Mouse (Mus musculus) adrenal gland, adult 2 months (tissue): ENCODE measurements at regions not wholly inside any gene's neighbourhood (a gene's known extent, or its start where the extent isn't known, plus 50 kb on each side); places are given as distances from the start of the nearest gene placed in this dataset.

Experiments
- DNase-seq: peaks from one replicate; pipeline ENCODE4 v3.0.0; 2021

DNA sequence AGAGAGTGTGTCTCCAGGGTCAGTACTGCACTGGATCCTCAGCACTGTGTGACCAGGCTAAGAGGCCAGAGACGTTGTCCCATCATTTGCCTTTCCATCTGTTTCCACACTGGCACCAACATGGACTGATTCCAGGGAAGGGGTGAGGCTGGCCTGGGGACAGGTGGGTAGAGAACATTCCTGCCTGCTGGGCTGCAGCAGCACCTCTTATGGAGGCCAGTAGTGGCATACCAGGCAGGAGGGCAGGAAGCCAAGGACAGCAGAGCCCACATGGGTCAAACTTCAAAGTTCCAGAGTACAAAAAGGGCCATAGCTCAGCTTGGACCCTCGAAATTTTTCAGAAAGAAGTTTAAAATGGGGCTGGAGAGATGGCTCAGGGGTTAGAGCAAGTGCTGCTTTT, 115.4 kb upstream of the Ercc6l2 start:
- DNase-seq = no peak

DNA sequence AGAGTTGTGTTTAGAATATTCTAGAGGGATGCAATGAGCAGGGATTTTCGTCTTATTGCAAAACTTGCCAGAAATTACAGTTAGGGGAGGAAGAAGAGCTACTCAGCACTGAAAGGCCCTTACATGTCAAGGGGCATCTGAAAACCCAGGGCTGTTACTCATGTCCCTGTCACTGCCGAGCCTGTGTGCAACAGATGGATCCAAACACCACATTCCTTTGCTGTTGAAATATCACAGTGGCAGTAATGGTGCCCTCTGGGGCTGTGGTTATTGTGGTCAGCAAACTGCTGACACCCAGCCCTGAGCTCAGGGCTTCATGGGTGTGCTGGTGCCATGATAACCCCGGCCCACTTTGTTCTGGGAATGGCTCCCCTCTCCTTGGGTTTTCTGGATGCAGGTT, 114.3 kb upstream of the Ercc6l2 start:
- no peak for DNase-seq

DNA sequence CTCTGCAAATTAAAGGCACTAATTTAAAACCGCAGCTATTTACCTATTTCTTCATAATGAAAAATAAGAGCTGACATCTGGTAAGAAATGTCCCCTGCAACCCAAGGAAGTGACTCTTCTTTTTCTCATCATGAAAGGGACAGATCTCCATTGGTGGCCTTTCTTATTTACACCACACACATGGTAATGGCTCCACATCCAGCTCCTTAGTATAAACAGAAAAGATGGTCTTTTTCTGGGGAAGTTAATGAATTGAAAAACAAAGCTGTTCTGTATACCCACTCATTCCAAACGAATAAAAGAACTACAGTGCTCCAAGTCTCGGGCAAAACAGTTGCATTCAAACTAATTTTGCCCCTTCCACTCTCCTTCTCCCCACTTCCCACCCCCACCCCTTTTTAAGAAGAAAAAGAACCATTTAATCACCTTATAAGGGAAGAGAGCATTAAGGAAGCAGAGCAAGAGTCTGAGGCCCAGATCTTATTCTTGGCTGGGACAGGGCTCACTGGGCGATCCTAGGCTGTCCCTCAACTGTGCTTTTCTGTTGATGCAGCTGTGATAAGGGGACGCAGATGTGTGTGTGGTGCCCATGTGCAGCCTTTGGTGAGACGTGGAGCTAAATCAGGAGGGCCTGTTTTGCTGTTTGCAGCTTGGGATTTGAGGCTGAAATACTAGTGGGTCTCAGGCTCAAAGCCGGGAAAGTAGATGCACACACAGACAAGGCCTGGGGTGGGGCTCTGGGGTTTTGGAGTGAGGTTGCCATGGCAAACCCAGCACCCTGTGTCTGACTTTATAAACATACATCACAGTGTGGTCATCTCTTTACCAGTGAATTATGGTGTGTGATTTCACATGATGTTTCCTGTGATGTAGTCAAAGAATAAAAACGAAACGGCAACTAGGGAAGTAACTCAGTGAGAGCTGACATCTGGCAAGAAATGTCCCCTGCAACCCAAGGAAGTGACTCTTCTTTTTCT, 113.6 kb upstream of the Ercc6l2 start:
- no peak for DNase-seq

DNA sequence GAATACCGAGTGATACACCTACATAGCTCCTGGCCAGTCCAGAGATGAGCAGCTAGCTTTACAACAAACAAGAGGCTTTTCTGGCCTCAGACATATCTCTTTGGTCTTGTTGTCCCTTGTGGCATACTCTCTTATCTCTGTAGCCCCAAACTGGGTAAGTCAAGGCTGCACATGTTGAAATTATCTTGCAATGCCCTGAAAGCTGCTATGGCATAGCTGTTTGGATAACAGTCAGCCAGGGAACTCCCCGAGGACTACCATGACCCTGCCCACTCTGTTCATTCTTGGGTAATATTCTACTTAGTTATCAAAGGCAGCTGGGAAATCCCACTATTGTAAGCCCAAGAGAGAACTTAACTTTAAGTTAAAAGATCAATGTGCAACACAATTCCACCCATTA, 106.5 kb upstream of the Ercc6l2 start:
- no peak for DNase-seq

DNA sequence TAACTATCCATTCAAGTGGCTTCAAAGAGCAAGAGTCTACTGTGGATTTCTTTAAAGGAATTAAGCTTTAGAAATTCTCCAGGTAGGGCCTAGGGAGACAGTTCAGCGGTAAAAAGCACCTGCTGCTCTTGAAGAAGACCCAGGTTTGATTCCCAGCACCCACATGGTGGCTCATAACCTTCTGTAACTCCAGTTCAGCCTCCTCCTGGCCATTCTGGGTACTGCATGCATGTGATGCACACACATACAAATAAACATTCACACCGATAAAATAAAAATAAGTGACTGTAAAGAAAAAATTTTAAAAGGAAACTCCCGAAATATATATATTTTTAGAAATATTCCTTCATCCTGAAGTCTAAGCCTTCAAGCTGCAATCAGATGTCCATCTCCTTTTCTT, 101.9 kb upstream of the Ercc6l2 start:
- DNase-seq = no peak

DNA sequence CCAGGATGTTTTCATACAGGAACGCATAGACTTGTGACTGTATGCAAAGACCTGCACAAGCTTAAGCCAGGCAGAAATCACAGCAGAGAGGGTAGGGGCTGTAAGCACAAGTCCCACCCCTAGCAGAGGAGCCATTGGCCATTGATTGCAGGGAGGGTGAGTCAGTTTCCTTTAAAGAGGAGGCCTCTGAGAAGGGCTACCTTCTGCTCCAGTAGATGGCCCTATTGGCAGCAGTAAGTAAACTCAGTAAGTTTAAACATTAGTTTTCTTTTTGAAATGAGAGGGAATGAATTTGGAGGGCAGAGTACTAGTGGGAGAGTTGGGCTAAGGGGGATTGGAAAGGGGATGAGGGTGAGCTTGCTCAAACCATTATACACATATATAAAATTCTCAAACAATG, 98.5 kb upstream of the Ercc6l2 start:
- DNase-seq = peak; percentile 42

DNA sequence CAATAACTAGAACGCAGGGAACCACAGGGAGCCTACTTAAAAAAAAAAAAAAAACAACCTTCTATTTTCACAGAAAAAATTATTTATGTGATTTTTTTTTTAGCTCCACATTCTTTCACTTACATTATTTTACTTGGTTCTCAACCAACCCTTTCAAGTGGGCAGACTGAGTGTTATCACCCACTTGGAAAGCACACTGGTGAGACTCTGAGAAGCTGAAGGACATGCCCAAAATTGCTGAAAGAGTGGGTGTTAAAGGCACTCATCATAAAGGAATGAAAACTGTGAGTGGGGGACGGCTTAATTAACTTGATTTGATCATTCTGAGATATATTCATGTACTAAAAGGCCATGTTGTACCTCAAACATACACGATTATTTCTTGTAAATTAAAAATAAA, 97.8 kb upstream of the Ercc6l2 start:
- no peak for DNase-seq

DNA sequence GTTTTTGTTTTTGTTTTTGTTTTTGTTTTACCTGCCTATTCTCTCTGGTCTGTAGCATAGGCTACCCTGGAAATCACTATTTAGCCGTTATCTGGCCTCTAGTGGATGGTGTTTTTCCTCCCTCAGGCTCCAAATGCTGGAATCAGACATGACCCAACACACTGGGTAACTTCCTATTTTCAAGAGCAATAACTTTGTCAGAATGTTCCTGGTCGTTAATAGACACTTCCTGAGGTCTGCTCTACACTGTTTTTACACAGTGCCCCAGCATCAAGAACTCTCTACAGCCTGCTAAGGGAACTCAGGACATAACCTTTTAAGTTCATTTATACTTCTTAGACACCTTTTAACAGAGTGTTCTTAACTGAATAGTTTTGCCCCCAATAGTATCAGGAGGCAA, 96.3 kb upstream of the Ercc6l2 start:
- no peak for DNase-seq

DNA sequence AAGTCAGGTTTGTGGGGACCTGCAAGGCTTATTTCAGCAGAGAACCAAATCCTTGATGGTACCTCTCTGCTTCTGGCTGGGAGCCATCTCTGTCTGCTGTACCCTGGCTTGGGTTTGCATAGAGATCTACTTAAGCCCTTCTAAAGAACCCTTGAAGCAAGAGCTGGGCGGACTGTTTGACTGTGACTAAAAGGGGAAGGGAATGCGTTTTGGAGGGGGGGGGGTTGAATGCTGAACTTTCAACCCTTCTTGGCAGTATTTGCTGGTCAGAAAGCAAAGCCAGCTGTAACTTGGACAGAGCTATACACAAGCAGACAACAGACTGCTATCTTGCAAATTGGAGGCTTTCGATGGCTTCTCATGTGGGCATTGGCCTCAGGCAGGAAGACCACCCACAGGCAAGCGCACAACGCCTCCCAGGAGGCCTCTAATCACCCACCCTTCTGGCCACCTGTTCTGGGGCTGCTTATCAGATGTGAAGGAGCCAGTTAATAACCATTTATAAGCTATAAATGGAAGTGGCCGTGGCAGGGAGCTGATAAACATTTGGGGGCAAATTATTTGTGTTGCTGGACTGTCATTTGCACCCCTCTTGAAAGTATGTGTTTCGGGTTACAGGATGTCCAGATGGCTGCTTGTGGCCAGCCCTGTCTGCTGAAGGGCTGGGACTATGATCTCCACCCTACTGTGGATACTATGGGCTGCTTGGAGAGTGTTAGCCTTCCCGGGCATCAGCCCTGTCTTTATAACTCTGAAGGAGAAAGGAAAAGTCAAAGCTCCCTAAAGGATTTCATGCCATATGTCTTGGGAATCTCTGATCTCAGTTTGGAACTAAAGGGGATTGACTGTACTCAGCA, 95.5 kb upstream of the Ercc6l2 start:
- DNase-seq = no peak

DNA sequence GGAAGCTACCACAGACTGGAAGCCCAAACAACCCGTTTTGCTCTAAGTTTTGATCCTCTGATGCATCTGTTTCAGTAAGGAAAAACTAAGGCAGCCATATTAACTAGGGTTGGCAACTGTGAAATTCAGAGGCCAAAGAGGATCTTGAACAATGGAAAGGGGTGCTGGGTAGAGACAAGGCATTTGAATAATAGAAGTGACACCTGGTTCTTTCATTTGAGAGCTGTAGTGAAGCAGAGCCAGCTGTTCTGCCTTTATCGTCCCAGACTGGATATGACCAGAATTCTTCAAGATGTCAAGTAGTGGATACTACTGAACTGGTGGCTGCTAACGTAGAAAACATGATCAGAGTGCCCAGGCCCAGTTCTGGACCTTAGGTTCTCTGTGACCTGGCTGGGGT, 94.4 kb upstream of the Ercc6l2 start:
- DNase-seq = no peak

DNA sequence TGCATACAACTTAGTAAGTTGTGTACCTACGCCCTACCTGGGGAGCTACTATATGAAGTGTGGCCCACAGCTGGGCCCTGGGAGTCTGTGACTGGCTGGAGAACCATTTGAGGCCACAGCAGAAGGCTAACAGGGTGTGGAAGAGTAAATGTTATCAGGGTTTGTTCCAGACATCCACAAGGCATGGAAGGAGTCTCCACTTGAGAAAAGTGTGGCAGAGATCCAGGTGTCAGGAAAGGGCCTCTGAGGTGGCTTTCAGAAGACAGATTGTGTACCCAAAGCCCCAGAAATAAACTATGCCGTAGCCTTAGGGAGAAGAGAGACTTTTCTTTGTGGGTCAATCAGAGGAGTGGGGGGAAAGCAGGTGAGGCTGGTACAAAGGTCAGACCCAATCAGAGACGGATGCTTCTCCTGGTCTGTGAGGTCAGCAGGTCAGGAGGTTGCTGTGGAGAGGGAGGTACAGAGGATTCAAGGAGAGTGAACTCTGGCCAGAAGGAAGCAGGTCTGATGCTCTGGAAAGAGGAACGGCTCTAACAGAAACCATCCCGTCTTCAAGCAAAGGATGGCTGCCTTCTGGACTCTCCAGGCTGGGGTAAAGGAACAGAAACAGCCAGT, 93.9 kb upstream of the Ercc6l2 start:
- no peak for DNase-seq

DNA sequence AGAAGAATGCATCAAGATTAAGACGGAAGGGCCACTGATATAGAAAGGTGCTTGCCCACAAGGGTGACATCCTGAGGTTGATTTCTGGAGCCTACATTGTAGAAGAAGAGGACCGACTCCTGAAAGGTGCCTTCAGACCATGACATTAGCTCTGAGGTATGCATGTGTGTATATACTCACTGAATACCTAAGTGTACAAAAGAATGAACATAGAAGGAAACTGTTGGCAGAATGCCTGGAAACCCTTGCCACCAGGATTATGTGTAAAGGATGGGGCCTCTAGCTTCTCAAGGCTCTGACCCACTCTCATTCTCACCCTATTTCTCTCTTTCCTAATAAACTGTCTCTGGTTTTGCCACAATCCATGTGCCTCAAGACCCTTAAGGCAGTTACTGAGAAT, 90.7 kb upstream of the Ercc6l2 start:
- no peak for DNase-seq

DNA sequence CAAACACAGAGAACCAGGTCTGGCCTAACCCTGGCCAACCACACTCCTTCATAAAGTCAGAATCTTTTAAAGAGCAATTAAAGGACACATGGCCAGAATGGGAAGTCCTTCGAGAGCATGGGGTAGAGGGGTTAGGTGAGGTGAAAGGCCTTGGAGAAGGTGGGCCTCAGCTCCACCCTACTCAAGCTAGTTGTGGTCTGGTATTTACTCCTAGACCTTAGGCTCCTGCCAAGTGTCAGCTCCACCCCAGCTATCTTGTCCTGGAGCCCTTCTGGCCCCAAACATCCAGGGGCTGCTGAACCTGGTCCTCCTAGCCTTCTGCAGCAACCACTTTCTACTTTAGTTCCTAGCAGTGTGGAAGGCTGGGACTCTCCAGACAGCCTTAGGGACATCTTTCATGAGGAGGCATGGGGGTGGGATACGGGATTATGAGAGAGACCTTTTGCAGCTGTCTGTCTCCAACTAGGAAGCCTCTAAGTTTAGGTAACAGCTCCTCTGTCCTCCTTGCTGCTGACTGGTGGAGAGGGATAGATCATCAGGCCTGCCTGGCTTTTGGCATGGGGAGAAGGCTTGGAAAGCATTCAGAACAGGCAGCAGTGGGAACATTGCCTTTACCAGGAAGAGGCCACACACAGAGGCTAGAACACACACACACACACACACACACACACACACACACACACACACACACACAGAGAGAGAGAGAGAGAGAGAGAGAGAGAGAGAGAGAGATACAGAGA, 90.0 kb upstream of the Ercc6l2 start:
- no peak for DNase-seq

DNA sequence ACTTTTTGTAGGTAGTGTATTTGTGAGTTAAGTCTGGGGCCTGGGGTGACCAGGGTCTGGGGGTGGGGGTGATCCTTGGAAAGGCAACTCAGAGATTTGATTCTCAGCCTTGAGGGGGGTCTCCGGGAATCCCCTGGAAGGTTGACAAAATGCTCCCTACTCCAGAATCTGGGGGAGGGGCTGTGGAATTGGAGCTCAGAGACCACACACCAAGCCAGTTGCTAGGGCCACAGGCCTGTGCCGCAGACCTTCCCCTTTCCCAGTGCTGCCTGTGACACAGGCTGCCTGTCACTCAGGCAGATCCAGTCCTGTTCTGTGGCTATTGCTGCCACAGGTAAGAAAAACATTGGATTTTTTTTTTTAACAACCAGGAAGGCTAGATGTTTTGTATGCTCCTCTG, 89.0 kb upstream of the Ercc6l2 start:
- no peak for DNase-seq

DNA sequence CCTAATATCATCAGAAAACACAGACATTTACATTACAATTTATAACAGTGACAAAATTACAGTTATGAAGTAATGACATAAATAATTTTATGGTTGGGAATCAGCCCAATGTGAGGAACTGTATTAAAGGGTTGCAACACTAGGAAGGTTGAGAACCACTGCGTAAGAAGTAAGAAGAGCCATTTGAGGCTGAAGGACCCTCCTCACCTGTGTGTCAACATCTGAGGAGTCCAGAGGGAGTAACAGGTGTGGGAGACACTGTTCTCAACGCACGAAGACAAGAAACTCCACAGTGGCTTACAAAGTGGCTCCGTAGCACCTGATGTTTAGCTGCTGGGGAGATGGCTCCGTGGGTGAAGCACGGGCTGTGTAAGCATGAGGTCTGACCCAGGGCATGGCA, 88.5 kb upstream of the Ercc6l2 start:
- DNase-seq = no peak

DNA sequence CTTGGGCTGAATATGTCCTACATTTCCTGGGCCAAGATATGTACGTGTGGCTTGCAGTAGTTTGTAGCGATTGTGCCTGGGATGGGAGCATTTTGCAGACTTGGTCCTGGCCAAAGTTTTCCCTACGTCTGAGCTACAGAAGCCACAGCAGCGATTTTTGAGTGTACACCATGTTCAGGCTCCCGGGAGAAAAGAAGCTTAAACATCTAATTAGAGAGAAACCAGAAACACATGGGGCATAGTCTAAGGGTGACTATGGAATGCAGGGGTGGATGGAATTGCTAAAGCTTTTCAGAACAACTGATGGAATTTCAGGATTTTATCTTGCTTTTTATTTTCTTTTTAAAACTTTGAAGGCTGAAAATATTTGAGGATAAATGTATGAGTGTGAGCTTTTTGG, 79.3 kb upstream of the Ercc6l2 start:
- DNase-seq = no peak

DNA sequence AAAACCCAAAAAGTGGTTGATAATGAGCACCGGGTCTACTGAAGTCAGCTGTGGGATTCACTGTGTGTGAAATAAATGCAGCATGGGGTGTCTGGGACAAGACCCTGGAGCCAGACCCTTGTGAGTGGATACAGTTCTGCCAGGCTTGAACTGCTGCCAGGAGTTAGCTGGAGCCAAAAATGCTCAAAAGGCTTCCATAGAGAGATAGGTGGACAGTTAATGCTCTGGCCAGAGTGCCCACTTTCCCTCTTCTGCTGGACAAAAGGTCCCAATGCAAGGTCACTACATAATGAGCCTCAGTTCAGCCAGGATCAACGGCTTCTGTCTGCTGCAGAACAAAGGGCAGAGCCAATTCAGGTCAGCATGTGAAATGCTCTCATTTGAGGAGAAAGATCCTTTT, 73.2 kb upstream of the Ercc6l2 start:
- DNase-seq = no peak

DNA sequence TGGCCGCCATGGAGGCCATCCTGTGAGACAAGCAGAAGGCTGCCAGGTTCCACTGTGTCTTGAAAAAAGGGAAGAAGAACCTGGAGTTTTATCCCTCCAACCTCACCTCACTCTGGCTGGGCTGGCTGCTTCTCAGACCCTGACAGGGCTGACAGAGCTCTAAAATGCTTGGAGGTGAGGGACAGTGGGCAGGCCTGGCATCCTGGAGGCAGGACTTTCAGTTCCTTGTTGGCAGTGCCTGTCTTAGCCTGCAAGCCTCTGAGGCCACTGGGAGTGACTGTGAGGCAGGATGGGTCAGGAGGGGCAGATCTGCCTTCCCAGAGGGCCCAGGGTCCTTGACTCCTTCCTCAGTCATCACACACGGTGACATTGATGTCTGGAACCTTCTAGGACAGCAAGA, 66.3 kb upstream of the Ercc6l2 start:
- DNase-seq = peak; percentile 21

DNA sequence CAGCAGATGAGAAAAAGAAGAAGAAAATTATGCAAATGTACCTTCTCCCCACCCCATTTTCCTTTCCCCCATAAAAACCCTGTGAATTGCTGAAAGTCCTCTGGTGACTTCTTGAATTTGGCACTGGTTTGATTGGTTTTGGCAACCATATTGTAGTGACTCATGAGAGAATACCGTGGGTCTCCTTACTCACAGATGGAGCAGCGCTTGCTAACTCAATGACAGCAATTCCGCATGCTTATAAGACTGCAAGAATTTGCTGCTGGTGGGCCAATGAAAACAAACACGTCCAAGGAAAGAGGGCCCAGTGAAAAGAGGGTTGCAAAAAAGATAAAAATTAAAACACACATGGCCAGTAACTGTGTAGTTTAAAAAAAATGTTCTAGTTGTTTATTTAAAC, 65.0 kb upstream of the Ercc6l2 start:
- peak; percentile 72 for DNase-seq

DNA sequence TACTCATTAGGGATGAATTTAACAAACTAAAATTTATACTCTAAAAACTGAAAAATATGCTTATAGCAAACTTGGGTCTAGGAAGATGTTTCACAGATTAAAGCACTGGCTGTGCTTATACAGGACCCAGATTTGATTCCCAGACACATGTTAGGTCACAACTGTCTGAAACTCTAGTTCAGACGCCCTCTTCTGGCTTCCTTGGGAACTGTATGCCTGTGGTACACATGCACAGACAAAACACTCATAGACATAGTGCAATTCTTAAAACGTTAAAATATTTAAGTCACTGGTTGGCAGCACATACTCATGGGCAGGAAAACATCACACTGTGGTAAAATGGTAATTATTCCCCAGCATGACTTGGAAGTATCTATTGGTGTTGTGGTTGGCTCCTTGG, 63.8 kb upstream of the Ercc6l2 start:
- DNase-seq = no peak

DNA sequence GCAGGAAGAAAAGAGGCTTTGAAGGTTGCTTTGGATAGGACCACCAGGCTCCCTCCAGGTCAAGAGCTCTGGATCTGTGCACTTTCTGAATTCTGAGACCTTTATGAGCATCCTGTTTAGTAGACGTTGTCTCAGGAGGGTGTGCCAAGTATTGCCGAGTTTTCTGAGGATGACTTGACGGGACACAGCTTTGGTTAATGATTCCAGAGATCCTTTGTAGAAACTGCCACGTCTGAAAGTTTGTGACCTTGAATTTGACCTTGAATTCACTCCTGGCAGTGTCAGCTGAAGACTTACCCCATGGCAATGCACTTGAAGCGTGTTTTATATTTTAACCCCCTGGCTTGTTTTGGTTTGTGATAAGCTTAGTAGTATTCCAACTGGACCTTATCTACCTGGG, 58.0 kb upstream of the Ercc6l2 start:
- no peak for DNase-seq

DNA sequence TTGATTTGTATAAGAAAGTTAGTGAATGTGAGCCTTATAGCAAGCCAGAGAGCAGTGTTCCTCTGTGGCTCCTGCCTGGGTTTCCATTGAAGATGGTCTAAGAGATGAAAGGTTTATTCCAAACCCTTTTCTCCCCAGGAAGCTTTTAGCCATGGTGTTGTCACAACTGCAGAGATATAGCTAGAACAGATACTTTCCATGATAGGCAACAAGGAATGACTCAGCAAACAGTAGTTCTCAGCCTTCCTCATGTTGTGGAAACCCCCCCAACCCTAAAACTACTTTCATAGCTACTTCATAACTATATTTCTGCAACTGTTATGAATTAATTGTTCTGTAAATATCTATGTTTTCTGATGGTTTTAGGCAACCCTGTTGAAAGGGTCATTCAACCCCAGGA, 53.5 kb upstream of the Ercc6l2 start:
- DNase-seq = no peak
